ENCODE assay signal across 8 mouse cellular contexts in the genomic region with DNA sequence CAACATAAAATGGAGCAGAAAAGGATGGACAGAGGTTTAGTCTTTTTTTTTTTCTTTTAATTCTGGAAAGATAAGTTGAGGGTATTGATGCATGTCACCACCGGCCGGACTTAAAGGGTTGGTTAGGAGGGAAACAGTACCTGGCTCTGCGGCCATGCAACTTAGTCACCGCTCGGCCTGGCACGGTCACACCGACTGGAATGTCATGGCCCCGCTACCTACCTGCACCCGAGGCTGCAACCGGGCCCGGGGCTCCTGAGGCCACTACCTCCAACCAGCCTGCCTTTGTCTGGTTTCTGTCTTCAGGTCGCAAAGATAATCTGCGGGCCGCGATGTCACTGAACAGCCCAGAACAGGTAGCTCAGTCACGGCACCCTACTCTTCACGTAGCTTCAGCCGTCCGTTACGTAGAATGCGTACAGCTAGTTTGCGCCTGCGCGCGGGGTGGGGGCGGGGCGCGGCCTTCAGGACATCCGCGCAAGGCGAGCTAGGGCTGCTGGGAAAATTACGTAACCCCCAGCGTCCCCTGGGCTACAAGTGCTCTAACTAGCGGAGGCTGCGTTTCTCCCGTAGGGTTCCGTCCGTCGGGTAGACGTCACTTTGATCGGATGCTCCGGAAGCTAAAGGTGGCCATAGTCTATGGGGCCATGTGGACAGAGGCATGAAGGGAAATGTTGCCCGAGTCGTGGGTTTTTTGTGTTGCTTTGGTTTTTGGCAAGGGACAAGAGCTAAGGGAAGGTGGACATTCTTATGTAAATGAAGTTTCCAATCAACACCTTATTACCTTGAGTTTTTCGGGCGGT. TPM values are rescaled to one million over a fixed set of nuclear protein-coding genes. Genes with fewer than 3 reads are reported as not detected.
A peak's percentile ranks its signal among the peaks of the same experiment; 100 is the strongest.
DNase-seq lines count a peak whose midpoint lies in the region; ATAC-seq and TF ChIP-seq lines count a peak whose summit lies in the region.

A gene (minus strand): TSS at position 418 of the 803 bp plus-strand sequence.

- H3K27ac ChIP-seq in gastrocnemius, adult 2 months, result peak within 1 kb of the TSS; percentile 98
- H3K27ac ChIP-seq in hindbrain, postnatal 0 days, result peak within 1 kb of the TSS; percentile 93
- peak within 1 kb of the TSS; percentile 85 for H3K27ac ChIP-seq in left cerebral cortex, adult 2 months

- DNase-seq in gastrocnemius, adult 2 months, result peak; percentile 97
- peak; percentile 100 for DNase-seq in hindbrain, postnatal 0 days (ENCODE audit: low spot score)
- DNase-seq in left cerebral cortex, adult 2 months (ENCODE audit: extremely low spot score in 1 of 2, low spot score in 2 of 2), result peak; percentile 89 to 97
- peak; percentile 93 for DNase-seq in right cerebral cortex, postnatal 14 days
- peak; percentile 87 to 95 for DNase-seq in urinary bladder, postnatal 36 days (ENCODE audit: low spot score in 2 of 2)

- ATAC-seq in activated CD4-positive, CD25-positive, alpha-beta regulatory T cell, adult 4 months, result peak; percentile 91
- peak; percentile 86 for ATAC-seq in common myeloid progenitor, adult 5-6 weeks (replicated peaks; ENCODE audit: low read depth, poor library complexity, severe bottlenecking)
- ATAC-seq in hindbrain, postnatal 0 days, result peak; percentile 99
- ATAC-seq in megakaryocyte, adult 5-6 weeks (ENCODE audit: poor library complexity, severe bottlenecking), result peak; percentile 86

- H3K9me3 ChIP-seq in hindbrain, postnatal 0 days (ENCODE audit: low read length), result no peaks in the 10 kb centered on the region

- no peak for TF ChIP-seq CTCF in gastrocnemius, adult 2 months (IDR thresholded peaks at IDR 0.05)
- peak; percentile 3; the same call in 1 of the 2 replicates for TF ChIP-seq CTCF in hindbrain, postnatal 0 days (IDR thresholded peaks at IDR 0.05; ENCODE audit: low read depth)
- TF ChIP-seq CTCF in left cerebral cortex, adult 2 months (IDR thresholded peaks at IDR 0.05), result no peak

- intact Hi-C loops in gastrocnemius, adult 2 months (cut with DNase I), result loop anchor here (5.0 kb wide), 2 partner anchors 41 to 56 kb away; a partner anchor contains a TSS
- intact Hi-C loops in left cerebral cortex, adult 2 months (cut with DNase I), result loop anchor here (1.0 to 5.0 kb wide), 4 partner anchors 23 to 57 kb away; a partner anchor contains a TSS

- H3K4me2 ChIP-seq in hindbrain, postnatal 0 days (ENCODE audit: low read depth, low read length), result peak within 1 kb of the TSS; percentile 62

- under 1% methylated on average over 46 of the region's 46 CpGs for WGBS in hindbrain, postnatal 0 days

- H3K9ac ChIP-seq in hindbrain, postnatal 0 days (replicated peaks; ENCODE audit: low read length), result peak within 1 kb of the TSS; percentile 91

- H3K4me3 ChIP-seq in gastrocnemius, adult 2 months, result peak within 1 kb of the TSS; percentile 94
- peak within 1 kb of the TSS; percentile 68 for H3K4me3 ChIP-seq in hindbrain, postnatal 0 days (ENCODE audit: low read length)
- H3K4me3 ChIP-seq in left cerebral cortex, adult 2 months, result peak within 1 kb of the TSS; percentile 87

- H3K4me1 ChIP-seq in hindbrain, postnatal 0 days (ENCODE audit: insufficient read depth, low read length), result peaks cover 20% of the 10 kb centered on the region

- H3K27me3 ChIP-seq in hindbrain, postnatal 0 days (ENCODE audit: insufficient read depth, low read length), result no peaks in the 10 kb centered on the region

- peaks cover 8% of the 10 kb centered on the region for H3K36me3 ChIP-seq in hindbrain, postnatal 0 days (ENCODE audit: insufficient read depth, low read length)

RNA-seq across cellular contexts. Expression of the gene that starts here (rescaled TPM):
- 10 to 100 TPM; 65.0 to 74.5 TPM for polyA plus RNA-seq in activated CD4-positive, CD25-positive, alpha-beta regulatory T cell, adult 4 months (2017; shearing (Covaris generic))
- total RNA-seq in common myeloid progenitor, adult 5-6 weeks (2017), result 170 and 212 TPM in 2 replicates
- 10 to 100 TPM; 68.3 to 78.9 TPM for total RNA-seq in gastrocnemius, adult 2 months (2021)
- 15.2 and 16.9 TPM in 2 replicates for total RNA-seq in hindbrain, postnatal 0 days (2014; rRNA removed)
- 85.2 TPM in 2 replicates for polyA plus RNA-seq in hindbrain, postnatal 0 days (2015; fragmentation: Nextera tagmentation; extraction: Ambion mirVana)
- 10 to 100 TPM; 83.2 to 84.8 TPM for total RNA-seq in left cerebral cortex, adult 2 months (2021)
- total RNA-seq in megakaryocyte, adult 5-6 weeks (2015), result 25.8 and 36.0 TPM in 2 replicates
- 110 and 156 TPM in 2 replicates for total RNA-seq in megakaryocyte, adult 5-6 weeks (2017)

Comparison
In these comparisons a context has a peak if more than half of its experiments do, and no peak if none do; other contexts are left out.
1. Peak in every context shown above with its lines: DNase-seq, ATAC-seq, H3K4me3 ChIP-seq and H3K27ac ChIP-seq.